Mouse (Mus musculus) ES-E14 (cell line): ENCODE results near the gene Mphosph9. TPM values are rescaled to one million over a fixed set of nuclear protein-coding genes. Genes with fewer than 3 reads are reported as not detected.

Source experiments
- DNase-seq: peaks from one replicate; pipeline ENCODE4 v3.0.0-alpha.2; 2013; ENCODE audit warnings: low read depth, low spot score
- H3K27ac ChIP-seq: 2 replicates; pipeline ENCODE4 v1.5.1; 2012; ENCODE audit warnings: low read depth, mild to moderate bottlenecking, low read length, moderate library complexity, mixed read lengths; ENCODE audit not compliant: poor library complexity, insufficient read depth, severe bottlenecking
- H3K36me3 ChIP-seq: 2 replicates; pipeline ENCODE4 v1.6.1; 2012; ENCODE audit warnings: mild to moderate bottlenecking, low read length, moderate library complexity, mixed read lengths; ENCODE audit not compliant: control insufficient read depth, poor library complexity, insufficient read depth, severe bottlenecking
- H3K4me1 ChIP-seq, 2 experiments: fragments of 150-350 bp in 1 of 2; sonication (generic) in 1 of 2; 2 replicates each; pipeline ENCODE4 v1.6.1; 2012; ENCODE audit warnings: low read length in 2 of 2, mild to moderate bottlenecking in 1 of 2, mixed read lengths in 1 of 2; ENCODE audit not compliant: control insufficient read depth in 2 of 2, insufficient read depth in 2 of 2, poor library complexity in 1 of 2
- H3K4me3 ChIP-seq, 2 experiments: fragments of 150-350 bp in 1 of 2; sonication (generic) in 1 of 2; 2 replicates each; pipeline ENCODE4 v1.5.1; 2012; ENCODE audit warnings: low read length in 2 of 2, low read depth in 1 of 2, mild to moderate bottlenecking in 1 of 2, mixed read lengths in 1 of 2; ENCODE audit not compliant: insufficient read depth in 1 of 2, poor library complexity in 1 of 2, severe bottlenecking in 1 of 2
- H3K9ac ChIP-seq: 2 replicates; pipeline ENCODE4 v1.6.1; 2012; ENCODE audit warnings: low read depth, mild to moderate bottlenecking, low read length, mixed read lengths; ENCODE audit not compliant: poor library complexity, insufficient read depth, severe bottlenecking
- H3K9me3 ChIP-seq: fragments of 150-350 bp; sonication (generic); 2 replicates; pipeline ENCODE4 v1.6.1; 2012; ENCODE audit warnings: low read depth, mild to moderate bottlenecking, low read length; ENCODE audit not compliant: control insufficient read depth, insufficient read depth
- CHD2 ChIP-seq: IDR thresholded peaks from 2 replicates; pipeline ENCODE4 v1.6.1; 2014; ENCODE audit warnings: mild to moderate bottlenecking, low read depth, low read length, inconsistent platforms
- HCFC1 ChIP-seq: IDR thresholded peaks from 2 replicates; pipeline ENCODE4 v1.6.1; 2012; ENCODE audit warnings: low read length, inconsistent platforms, borderline replicate concordance; ENCODE audit not compliant: insufficient read depth
- MAFK ChIP-seq: IDR thresholded peaks from 2 replicates; pipeline ENCODE4 v1.6.1; 2014; ENCODE audit warnings: mild to moderate bottlenecking, low read depth, low read length, inconsistent platforms; ENCODE audit not compliant: insufficient read depth
- ZC3H11A ChIP-seq: IDR thresholded peaks from 2 replicates; pipeline ENCODE4 v1.6.1; 2012; ENCODE audit warnings: low read depth, mild to moderate bottlenecking, inconsistent platforms, low read length, borderline replicate concordance
- ZNF384 ChIP-seq: IDR thresholded peaks from 2 replicates; pipeline ENCODE4 v1.6.1; 2012; ENCODE audit warnings: low read depth, low read length, inconsistent platforms
- in situ Hi-C, 2 experiments: fragments of 600-800 bp; cut with MboI; formaldehyde crosslinking; loops; one replicate each; pipeline ENCODE4 v1.15.1; 2025; ENCODE audit warnings: low sequenced_read_pairs in 2 of 2, inconsistent platforms in 1 of 2; ENCODE audit not compliant: unreplicated experiment in 2 of 2
- total RNA-seq: library from RNA; depleted of rRNA; stranded (reverse); fragments of 300-350 nt; gene quantifications from 2 replicates; pipeline ENCODE4 v1.2.3, GENCODE M21; 2012

Gene Mphosph9
- total RNA-seq, 1 experiment, result 15.8 TPM

DNA sequence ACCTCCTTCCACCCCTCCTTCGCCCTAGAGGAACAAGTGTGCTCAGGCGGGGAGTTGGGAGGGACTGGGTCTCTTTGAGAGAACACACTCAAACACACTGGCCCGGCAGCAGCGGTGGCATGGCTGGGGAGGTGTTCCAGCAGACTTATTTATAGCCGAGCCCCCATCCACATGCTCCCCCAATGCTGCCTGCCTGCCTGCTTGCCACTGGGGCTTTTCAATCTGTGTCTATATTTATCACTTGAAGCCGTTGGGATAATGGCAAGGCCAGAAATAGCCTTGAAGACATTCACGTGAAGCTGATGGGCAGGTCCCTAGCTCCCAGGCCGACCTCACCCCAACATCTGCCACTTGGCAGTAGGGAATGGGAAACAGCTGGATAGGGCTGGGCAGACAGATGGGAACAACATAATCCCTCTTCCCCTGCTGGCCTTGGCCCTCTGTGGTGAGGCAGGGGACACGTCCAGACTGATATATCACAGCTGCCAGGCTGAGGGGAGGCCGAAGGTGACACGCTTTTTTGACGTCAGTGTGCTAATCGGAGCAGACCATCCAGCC is 121.2 kb downstream of the Mphosph9 start:
- TF ChIP-seq ZNF384 (no peak), ZC3H11A (no peak), CHD2 (no peak), MAFK (no peak), HCFC1 (no peak)
- no peak overlapping the region for H3K4me3 ChIP-seq
- H3K27ac ChIP-seq, result no peak overlapping the region
- in situ Hi-C loops, result no loop called here
- no peaks in the 10 kb centered on the region for H3K36me3 ChIP-seq
- no peaks in the 10 kb centered on the region for H3K9me3 ChIP-seq
- no peak for DNase-seq
- no peak overlapping the region for H3K9ac ChIP-seq
- peaks cover 3 to 23% of the 10 kb centered on the region in 2 experiments; a peak in 2 of 4 replicates for H3K4me1 ChIP-seq

DNA sequence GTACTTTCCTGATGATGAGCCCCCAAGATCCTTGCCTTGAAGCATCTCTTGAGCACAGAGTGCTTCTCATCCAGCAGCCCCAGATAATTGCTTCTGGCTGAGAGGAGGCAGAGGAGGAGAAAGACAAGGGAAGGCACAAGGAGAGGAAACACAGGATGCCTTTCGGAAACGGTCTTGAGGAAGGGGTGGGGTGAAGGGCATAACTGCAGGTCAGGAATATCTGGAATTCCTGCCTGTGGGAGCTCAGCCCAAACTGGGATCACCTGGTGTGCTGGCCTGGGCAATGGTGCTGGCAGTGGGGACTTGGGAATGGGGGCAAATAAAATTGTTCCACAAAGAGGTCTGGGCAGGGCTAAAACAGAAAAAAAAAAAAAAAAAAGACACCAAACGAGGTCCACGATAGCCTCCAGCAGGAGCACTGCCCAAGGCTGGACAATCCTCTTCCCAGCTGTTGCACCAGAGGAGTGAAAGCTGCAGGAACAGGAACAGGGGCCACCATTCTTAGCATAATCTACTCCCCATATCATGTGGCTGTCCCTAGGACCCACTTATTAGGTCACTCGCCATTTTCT is 121.9 kb downstream of the Mphosph9 start:
- Histone ChIP-seq H3K9me3 (no peaks in the 10 kb centered on the region), H3K27ac (no peak overlapping the region), H3K9ac (no peak overlapping the region), H3K4me3 (no peak overlapping the region), H3K36me3 (no peaks in the 10 kb centered on the region), H3K4me1 (peaks cover 3 to 23% of the 10 kb centered on the region in 2 experiments; a peak in 2 of 4 replicates)
- in situ Hi-C loops, result no loop called here
- no peak for TF ChIP-seq MAFK
- TF ChIP-seq ZC3H11A, result no peak
- TF ChIP-seq CHD2, result no peak
- no peak for TF ChIP-seq ZNF384
- TF ChIP-seq HCFC1, result no peak
- DNase-seq, result no peak

DNA sequence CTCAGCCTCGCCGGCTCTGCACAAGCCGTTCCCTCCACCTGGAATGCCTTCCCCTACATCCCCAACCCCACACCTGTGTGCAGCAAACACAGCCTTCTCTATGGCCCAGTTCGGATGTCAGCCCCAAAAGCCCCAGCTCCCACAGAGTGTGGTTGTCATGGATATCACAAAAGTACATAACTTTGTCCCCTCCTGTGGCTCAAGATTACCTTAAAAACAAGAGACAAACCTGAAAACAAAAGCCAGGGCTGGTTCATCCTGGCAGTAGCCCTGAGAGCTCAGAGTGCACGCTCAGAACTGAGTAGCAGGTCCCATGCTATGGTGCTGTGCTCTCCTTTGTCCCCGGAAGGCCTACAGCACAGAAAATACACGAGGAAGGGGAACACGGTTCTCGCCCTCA is 122.6 kb downstream of the Mphosph9 start:
- no peak for DNase-seq
- Histone ChIP-seq H3K9ac (no peak overlapping the region), H3K4me3 (no peak overlapping the region), H3K9me3 (no peaks in the 10 kb centered on the region), H3K27ac (no peak overlapping the region), H3K36me3 (no peaks in the 10 kb centered on the region), H3K4me1 (peaks cover 5 to 23% of the 10 kb centered on the region in 2 experiments; a peak in 3 of 4 replicates)
- TF ChIP-seq HCFC1 (no peak), CHD2 (no peak), ZNF384 (no peak), MAFK (no peak), ZC3H11A (no peak)
- in situ Hi-C loops, result no loop called here

GRCm38 (mm10) chr5:124204127-124204794 is 123.5 kb downstream of the Mphosph9 start:
- in situ Hi-C loops, result no loop called here
- H3K27ac ChIP-seq, result no peak overlapping the region
- H3K36me3 ChIP-seq, result no peaks in the 10 kb centered on the region
- TF ChIP-seq ZC3H11A (no peak), MAFK (no peak), HCFC1 (no peak), ZNF384 (no peak), CHD2 (no peak)
- H3K9ac ChIP-seq, result no peak overlapping the region
- no peak for DNase-seq
- H3K4me3 ChIP-seq, result no peak overlapping the region
- H3K9me3 ChIP-seq, result no peaks in the 10 kb centered on the region
- H3K4me1 ChIP-seq, result peaks cover 5 to 23% of the 10 kb centered on the region in 2 experiments; a peak in 3 of 4 replicates
